Mouse (Mus musculus) gastrocnemius, postnatal 10 days (tissue): ENCODE measurements at regions not wholly inside any gene's neighbourhood (a gene's known extent, or its start where the extent isn't known, plus 50 kb on each side); places are given as distances from the start of the nearest gene placed in this dataset.

Experiments
- DNase-seq: peaks from one replicate; pipeline ENCODE4 v3.0.0; 2021; ENCODE audit warnings: mixed read lengths

GRCm38 (mm10) chr19:55985518-55985917 is 243.9 kb downstream of the Tcf7l2 start:
- DNase-seq, result peak; percentile 20

- DNase-seq, result no peak
Observed at GRCm38 (mm10) chr19:55991791-55992726, 250.4 kb downstream of the Tcf7l2 start.

GRCm38 (mm10) chr19:55992727-55993066 is 251.1 kb downstream of the Tcf7l2 start:
- DNase-seq, result no peak

GRCm38 (mm10) chr19:55995721-55996120 is 254.1 kb downstream of the Tcf7l2 start:
- no peak for DNase-seq

- no peak for DNase-seq
Observed at GRCm38 (mm10) chr19:55998454-55999180, 257.0 kb downstream of the Tcf7l2 start.

GRCm38 (mm10) chr19:55999409-55999808 is 257.8 kb downstream of the Tcf7l2 start:
- no peak for DNase-seq

GRCm38 (mm10) chr19:56001428-56001827 is 259.8 kb downstream of the Tcf7l2 start:
- DNase-seq, result no peak

GRCm38 (mm10) chr19:56005886-56006285 is 264.3 kb downstream of the Tcf7l2 start:
- DNase-seq, result no peak

GRCm38 (mm10) chr19:56007433-56007832 is 265.8 kb downstream of the Tcf7l2 start:
- DNase-seq, result no peak

GRCm38 (mm10) chr19:56010766-56011165 is 269.1 kb downstream of the Tcf7l2 start:
- no peak for DNase-seq

- no peak for DNase-seq
Observed at GRCm38 (mm10) chr19:56011292-56011691, 269.7 kb downstream of the Tcf7l2 start.

- no peak for DNase-seq
Observed at GRCm38 (mm10) chr19:56016548-56017346, 270.2 kb upstream of the Habp2 start.

GRCm38 (mm10) chr19:56017524-56017923 is 269.4 kb upstream of the Habp2 start:
- DNase-seq, result no peak

- no peak for DNase-seq
Observed at GRCm38 (mm10) chr19:56019143-56019542, 267.8 kb upstream of the Habp2 start.

GRCm38 (mm10) chr19:56022348-56022747 is 264.6 kb upstream of the Habp2 start:
- DNase-seq, result no peak

- no peak for DNase-seq
Observed at GRCm38 (mm10) chr19:56024599-56024998, 262.3 kb upstream of the Habp2 start.

GRCm38 (mm10) chr19:56029428-56030281 is 257.3 kb upstream of the Habp2 start:
- peak; percentile 29 for DNase-seq

GRCm38 (mm10) chr19:56030401-56030925 is 256.5 kb upstream of the Habp2 start:
- DNase-seq, result no peak

- no peak for DNase-seq
Observed at GRCm38 (mm10) chr19:56034552-56034951, 252.4 kb upstream of the Habp2 start.

- no peak for DNase-seq
Observed at GRCm38 (mm10) chr19:56037584-56037983, 249.4 kb upstream of the Habp2 start.
